Comparison of ENCODE assay signal across 8 mouse cellular contexts in genomic region chr15:99670964-99671670, GRCm38 (mm10). TPM values are rescaled to one million over a fixed set of nuclear protein-coding genes. Genes with fewer than 3 reads are reported as not detected.
DNase-seq lines count a peak whose midpoint lies in the region; ATAC-seq and TF ChIP-seq lines count a peak whose summit lies in the region.

No protein-coding gene starts in this region.

- peak overlapping the region; percentile 43; the same call in 1 of the 2 replicates for H3K9ac ChIP-seq in liver, embryonic 12.5 days

- no peak for TF ChIP-seq POLR2A in cerebellum, adult 2 months (IDR thresholded peaks at IDR 0.05; ENCODE audit: borderline replicate concordance, insufficient read depth, low read length)

- no peak for TF ChIP-seq CTCF in cerebellum, adult 2 months (IDR thresholded peaks at IDR 0.05; ENCODE audit: borderline replicate concordance, insufficient read depth, low read depth, low read length)

- peak overlapping the region; percentile 47 for H3K4me3 ChIP-seq in cerebellum, adult 2 months (replicated peaks; ENCODE audit: insufficient read depth, low read depth, low read length)
- peak overlapping the region; percentile 52 for H3K4me3 ChIP-seq in liver, embryonic 12.5 days

- H3K4me1 ChIP-seq in cerebellum, adult 2 months (ENCODE audit: control insufficient read depth, insufficient read depth, low read length): peaks cover 51% of the 10 kb centered on the region
- peaks cover 11% of the 10 kb centered on the region for H3K4me1 ChIP-seq in liver, embryonic 12.5 days

- peak overlapping the region; percentile 98 for H3K27ac ChIP-seq in cerebellum, adult 2 months (ENCODE audit: insufficient read depth, low read length)
- no peak overlapping the region for H3K27ac ChIP-seq in liver, embryonic 12.5 days

- peak overlapping the region; percentile 69 for H3K4me2 ChIP-seq in liver, embryonic 12.5 days

- 5% methylated on average over 14 of the region's 17 CpGs for WGBS in cerebellum, adult 2 months
- 8% methylated on average over 12 of the region's 17 CpGs for WGBS in liver, embryonic 12.5 days (ENCODE audit: insufficient replicate concordance)

- ATAC-seq in liver, embryonic 12.5 days: no peak
- no peak for ATAC-seq in megakaryocyte progenitor cell, adult 5-6 weeks (replicated peaks; ENCODE audit: poor library complexity)

- DNase-seq in cerebellum, adult 2 months: peak; percentile 39 to 57
- no peak for DNase-seq in cerebellum, postnatal 4 days (ENCODE audit: low spot score in 2 of 2)
- DNase-seq in right cerebral cortex, postnatal 14 days: peak; percentile 59
- DNase-seq in right cerebral cortex, postnatal 25 days: no peak
- DNase-seq in MN1 (ENCODE audit: low spot score): no peak
- no peak for DNase-seq in ovary, postnatal 10 days (ENCODE audit: low spot score)

- H3K36me3 ChIP-seq in liver, embryonic 12.5 days: no peaks in the 10 kb centered on the region

- peaks cover 4% of the 10 kb centered on the region; the same call in 1 of the 2 replicates for H3K9me3 ChIP-seq in liver, embryonic 12.5 days (replicated peaks)

- H3K27me3 ChIP-seq in cerebellum, adult 2 months (ENCODE audit: control insufficient read depth, insufficient read depth, low read length): no peaks in the 10 kb centered on the region
- peaks cover 100% of the 10 kb centered on the region for H3K27me3 ChIP-seq in liver, embryonic 12.5 days (replicated peaks)

RNA-seq across cellular contexts. Expression of gene Asic1, which starts 0.9 kb away (rescaled TPM):
- polyA plus RNA-seq in cerebellum, adult 2 months (2012; rRNA removed): 102 and 104 TPM in 2 replicates
- polyA plus RNA-seq in liver, embryonic 12.5 days (2016; fragmentation: Nextera tagmentation; extraction: Ambion mirVana): 1.8 and 2.0 TPM in 2 replicates
- not detected in 2 replicates for total RNA-seq in megakaryocyte progenitor cell, adult 5-6 weeks (2015)
- not detected in 2 replicates for total RNA-seq in megakaryocyte progenitor cell, adult 5-6 weeks (2017)

RNA-seq across cellular contexts. Expression of gene Racgap1, which starts 19.7 kb away (rescaled TPM):
- 15.5 and 15.6 TPM in 2 replicates for polyA plus RNA-seq in cerebellum, adult 2 months (2012; rRNA removed)
- 93.4 and 96.3 TPM in 2 replicates for polyA plus RNA-seq in liver, embryonic 12.5 days (2016; fragmentation: Nextera tagmentation; extraction: Ambion mirVana)
- total RNA-seq in megakaryocyte progenitor cell, adult 5-6 weeks (2015): 61.7 and 69.9 TPM in 2 replicates
- 69.1 and 69.4 TPM in 2 replicates for total RNA-seq in megakaryocyte progenitor cell, adult 5-6 weeks (2017)

RNA-seq across cellular contexts. Expression of gene Smarcd1, which starts 30.8 kb away (rescaled TPM):
- 82.3 and 87.1 TPM in 2 replicates for polyA plus RNA-seq in cerebellum, adult 2 months (2012; rRNA removed)
- polyA plus RNA-seq in liver, embryonic 12.5 days (2016; fragmentation: Nextera tagmentation; extraction: Ambion mirVana): 12.2 and 12.6 TPM in 2 replicates
- 22.8 and 24.1 TPM in 2 replicates for total RNA-seq in megakaryocyte progenitor cell, adult 5-6 weeks (2015)
- total RNA-seq in megakaryocyte progenitor cell, adult 5-6 weeks (2017): 11.6 and 17.3 TPM in 2 replicates

RNA-seq across cellular contexts. Expression of gene Gm17349, which starts 34.2 kb away (rescaled TPM):
- not detected in 2 replicates for polyA plus RNA-seq in cerebellum, adult 2 months (2012; rRNA removed)
- not detected in 2 replicates for polyA plus RNA-seq in liver, embryonic 12.5 days (2016; fragmentation: Nextera tagmentation; extraction: Ambion mirVana)
- total RNA-seq in megakaryocyte progenitor cell, adult 5-6 weeks (2015): not detected in 2 replicates
- total RNA-seq in megakaryocyte progenitor cell, adult 5-6 weeks (2017): not detected in 2 replicates

RNA-seq across cellular contexts. Expression of gene Gpd1, which starts 46.2 kb away (rescaled TPM):
- polyA plus RNA-seq in cerebellum, adult 2 months (2012; rRNA removed): 130 and 143 TPM in 2 replicates
- 7.5 and 8.0 TPM in 2 replicates for polyA plus RNA-seq in liver, embryonic 12.5 days (2016; fragmentation: Nextera tagmentation; extraction: Ambion mirVana)
- total RNA-seq in megakaryocyte progenitor cell, adult 5-6 weeks (2015): 0.15 and 0.67 TPM in 2 replicates
- 1.3 TPM in 2 replicates for total RNA-seq in megakaryocyte progenitor cell, adult 5-6 weeks (2017)

Comparison
In these comparisons a context has a peak if more than half of its experiments do, and no peak if none do; other contexts are left out.
1. DNase-seq: peak in cerebellum, adult 2 months (2 of 2) and right cerebral cortex, postnatal 14 days (single experiment); none in cerebellum, postnatal 4 days (0 of 2), right cerebral cortex, postnatal 25 days (single experiment), MN1 (single experiment) and ovary, postnatal 10 days (single experiment).
2. RNA of gene Asic1, which starts 0.9 kb away (polyA plus RNA-seq): 102 to 104 TPM in cerebellum, adult 2 months; 1.8 to 2.0 TPM in liver, embryonic 12.5 days; every median in the first group is over 10 times any median in the second.